Mouse (Mus musculus) granulocyte monocyte progenitor cell, adult 5-6 weeks (primary cell): Measurements from ENCODE around the gene Galnt17. TPM values are rescaled to one million over a fixed set of nuclear protein-coding genes. Genes with fewer than 3 reads are reported as not detected.
A peak's percentile ranks its signal among the peaks of the same experiment; 100 is the strongest.

ENCODE experiments used
- ATAC-seq: replicated peaks from 2 replicates; pipeline ENCODE4 v1.8.0; 2016; ENCODE audit warnings: mild to moderate bottlenecking, moderate TSS enrichment, inconsistent platforms; ENCODE audit not compliant: poor library complexity, severe bottlenecking
- total RNA-seq, 2 experiments: library from RNA; stranded (forward) in 1 of 2; stranded (reverse) in 1 of 2; fragments of 200-712, 200-1000 nt in 1 of 2; fragments of >200 nt in 1 of 2; fragmentation: Nextera tagmentation in 1 of 2; gene quantifications; 2 replicates each; pipeline ENCODE4 v1.2.3; 2014 to 2017

Gene Galnt17
- total RNA-seq, 2 experiments from 2014 or later: not detected

- no peak for ATAC-seq
Observed at GRCm38 (mm10) chr5:130949710-130950109, 358.6 kb downstream of the Galnt17 start.

DNA sequence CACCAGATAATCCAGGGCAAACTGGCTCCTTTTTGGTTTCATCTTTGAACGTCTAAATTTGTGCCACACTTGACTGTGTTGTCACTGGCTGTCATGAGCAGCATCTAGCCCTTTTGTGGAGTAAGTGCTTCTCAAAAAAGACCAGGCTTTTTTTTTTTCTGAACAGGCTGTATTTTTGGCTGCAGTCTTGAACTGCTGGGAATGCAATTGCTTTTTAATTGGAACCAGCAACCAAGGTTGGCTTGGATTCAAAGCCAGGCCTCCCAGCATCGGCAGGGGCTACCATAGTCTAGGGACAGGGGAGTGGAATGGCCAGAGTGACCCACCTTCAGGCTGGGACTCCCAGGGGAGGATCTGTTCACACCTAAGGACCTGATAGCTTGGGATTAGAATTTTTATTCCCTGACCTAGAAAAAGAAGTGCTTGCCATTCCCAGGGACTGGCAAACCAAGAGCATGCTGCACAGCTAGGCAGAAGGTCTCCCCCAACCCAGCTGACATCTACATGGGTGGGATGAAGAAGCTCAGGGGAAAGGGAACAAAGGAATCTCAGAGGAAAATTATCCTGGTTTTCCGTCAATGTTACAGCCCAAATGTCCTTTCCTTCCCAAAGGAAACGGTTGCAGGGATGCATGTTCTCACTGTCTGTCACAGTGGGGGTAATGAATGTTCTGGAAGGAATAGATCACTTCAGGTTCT is 369.2 kb downstream of the Galnt17 start:
- no peak for ATAC-seq

DNA sequence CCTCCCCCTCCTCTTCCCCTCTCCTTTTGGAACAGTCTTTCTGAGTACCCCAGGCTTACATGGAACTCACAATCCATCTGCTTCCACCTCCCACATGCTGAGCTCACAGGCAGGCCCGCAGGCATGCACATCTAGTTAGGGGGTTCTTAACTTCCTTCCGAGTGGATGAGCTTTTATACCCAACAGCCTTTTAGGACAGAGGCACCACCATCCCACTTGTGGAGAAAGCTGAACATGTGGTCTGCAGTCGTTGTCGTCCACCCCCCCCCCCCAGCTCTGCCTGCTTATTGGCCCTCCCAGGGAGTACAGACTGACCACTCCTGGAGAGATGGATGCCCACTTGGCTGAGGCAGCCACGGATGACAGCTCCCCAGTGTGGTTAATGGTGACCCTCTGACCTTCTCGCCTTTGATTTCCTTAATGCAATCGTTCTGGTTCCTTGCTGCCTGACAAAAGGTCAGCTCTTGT is 370.0 kb downstream of the Galnt17 start:
- no peak for ATAC-seq

DNA sequence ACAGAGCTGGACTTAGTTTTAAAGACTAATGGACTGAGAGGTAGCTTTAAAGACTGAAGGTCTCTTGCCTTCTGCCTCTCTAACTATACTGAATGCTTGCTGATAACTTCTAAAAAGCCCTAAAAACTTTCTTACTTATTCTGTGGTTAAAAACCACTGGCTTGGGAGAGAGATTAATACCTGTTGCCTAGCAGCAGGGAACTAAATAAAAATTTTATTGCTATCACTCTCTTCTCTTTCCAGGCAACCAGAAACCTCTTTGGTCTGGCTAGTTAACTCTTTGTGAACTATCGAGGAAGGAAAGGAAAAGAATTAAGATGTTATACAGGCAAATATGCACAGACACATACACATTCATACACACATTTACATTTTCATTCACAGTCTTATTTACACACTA is 377.3 kb downstream of the Galnt17 start:
- no peak for ATAC-seq

GRCm38 (mm10) chr5:130927794-130928149 is 380.5 kb downstream of the Galnt17 start:
- no peak for ATAC-seq

DNA sequence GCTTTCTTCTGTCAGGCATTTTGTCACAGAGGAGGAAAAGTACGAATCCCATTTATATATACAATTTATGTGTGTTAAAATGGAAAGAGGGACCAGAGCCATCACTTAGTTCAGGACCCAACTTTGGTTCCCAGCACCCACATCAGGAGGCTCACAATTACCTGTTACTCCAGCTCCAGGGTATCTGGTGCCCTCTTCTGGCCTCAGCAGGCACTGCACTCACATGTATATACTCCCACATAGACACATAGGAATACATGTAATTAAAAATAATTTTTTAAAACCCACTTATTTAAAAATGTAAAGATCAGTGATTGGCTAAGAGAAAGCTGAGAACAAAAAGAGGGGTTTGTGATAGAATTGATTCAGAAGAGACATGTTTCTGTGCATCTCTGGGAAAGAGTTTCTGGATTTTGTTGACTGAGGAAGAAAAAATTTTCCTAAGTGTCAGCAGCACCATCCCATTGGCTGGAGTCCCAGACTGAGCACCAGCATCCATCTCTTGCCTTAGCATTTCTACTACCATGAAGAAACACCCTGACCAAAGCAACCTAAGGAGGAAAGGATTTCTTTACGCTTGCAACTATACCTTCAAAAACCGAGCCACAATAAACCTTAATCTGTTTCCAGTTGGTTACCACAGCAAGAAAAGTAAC is 381.0 kb downstream of the Galnt17 start:
- ATAC-seq: no peak

- ATAC-seq: no peak
Observed at GRCm38 (mm10) chr5:130925681-130926080, 382.6 kb downstream of the Galnt17 start.

DNA sequence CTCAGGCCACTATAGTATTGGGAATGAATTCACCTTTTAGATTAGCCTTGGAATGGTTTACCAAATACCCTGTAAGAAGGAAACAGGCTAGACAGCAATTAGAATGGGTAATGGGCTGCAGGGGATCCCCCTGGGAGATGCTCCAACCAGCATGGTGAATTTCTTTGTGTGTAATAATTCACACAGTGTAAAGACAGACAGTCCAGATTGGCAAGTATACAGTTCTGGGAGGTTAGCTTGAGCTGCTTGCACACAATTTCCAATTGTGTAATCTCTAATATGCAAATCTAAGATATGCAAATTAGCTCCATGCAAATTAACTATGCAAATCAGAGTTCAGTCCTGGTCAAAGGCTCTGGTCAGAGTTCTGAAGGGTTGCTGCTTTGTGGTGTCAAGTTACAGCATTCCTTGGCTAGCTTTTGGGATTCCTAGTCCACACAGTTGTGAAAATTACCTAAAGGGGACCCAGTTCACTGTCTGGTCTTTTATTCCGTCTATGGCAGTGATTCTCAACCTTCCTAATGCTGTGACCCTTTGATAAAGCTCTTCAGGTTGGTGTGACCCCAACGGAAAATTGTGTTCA is 384.0 kb downstream of the Galnt17 start:
- no peak for ATAC-seq

DNA sequence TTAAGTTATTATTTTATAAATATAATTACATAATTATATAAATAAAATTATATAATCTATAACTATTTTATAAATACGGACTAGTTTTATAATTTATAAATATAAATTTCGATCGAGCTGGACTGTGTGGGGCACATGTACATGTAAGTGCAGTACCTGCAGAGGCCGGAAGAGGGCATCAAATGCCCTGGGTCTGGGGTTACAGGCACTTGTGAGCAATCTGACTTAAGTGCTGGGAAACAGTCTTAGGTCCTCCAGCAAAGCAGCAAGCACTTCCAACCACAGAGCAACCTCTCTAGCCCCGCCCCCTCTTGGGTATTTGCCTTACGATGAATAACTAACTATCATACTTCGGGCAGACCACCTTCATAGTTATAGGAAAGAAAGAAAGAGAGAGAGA is 388.3 kb downstream of the Galnt17 start:
- no peak for ATAC-seq

DNA sequence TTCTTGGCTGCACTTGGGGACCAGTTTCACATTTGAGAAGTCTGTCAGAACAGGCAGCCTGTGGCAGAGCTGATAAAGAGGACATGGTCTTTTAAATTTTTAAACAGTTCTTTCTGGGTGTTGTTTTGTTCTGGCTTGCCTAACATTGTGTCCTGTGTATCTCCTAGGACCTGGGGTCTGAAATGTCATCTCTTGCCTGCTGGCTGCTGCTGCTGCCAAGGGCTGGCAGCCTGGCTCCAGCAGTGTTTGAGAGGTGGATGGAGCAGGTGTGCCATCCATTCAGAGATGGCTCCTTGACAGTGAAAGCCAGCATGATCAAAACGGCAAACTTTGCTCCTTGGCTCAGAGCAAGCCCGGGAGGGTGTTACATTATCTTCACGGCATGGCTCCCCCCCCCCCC is 393.7 kb downstream of the Galnt17 start:
- ATAC-seq: no peak

GRCm38 (mm10) chr5:130911551-130911950 is 396.7 kb downstream of the Galnt17 start:
- ATAC-seq: no peak

GRCm38 (mm10) chr5:130901736-130902135 is 406.6 kb downstream of the Galnt17 start:
- no peak for ATAC-seq

DNA sequence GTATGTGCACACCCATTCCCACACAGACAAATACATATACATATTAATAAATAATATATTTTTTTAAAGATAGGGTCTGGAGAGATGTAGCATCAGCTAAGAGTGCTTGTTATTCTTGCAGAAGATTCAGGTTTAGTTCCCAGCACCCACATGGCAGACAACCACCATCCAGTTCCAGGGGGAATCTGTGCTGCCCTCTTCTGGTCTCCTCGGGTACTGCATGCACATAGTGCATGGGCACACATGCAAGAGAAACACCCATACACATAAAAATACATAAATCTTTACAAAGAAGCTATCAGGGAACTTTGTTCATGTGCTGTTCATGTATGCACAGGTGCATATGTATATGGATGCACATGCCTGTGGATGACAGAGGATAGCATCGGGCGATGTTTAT is 412.3 kb downstream of the Galnt17 start:
- ATAC-seq: no peak

- no peak for ATAC-seq
Observed at GRCm38 (mm10) chr5:130891735-130892134, 416.6 kb downstream of the Galnt17 start.

DNA sequence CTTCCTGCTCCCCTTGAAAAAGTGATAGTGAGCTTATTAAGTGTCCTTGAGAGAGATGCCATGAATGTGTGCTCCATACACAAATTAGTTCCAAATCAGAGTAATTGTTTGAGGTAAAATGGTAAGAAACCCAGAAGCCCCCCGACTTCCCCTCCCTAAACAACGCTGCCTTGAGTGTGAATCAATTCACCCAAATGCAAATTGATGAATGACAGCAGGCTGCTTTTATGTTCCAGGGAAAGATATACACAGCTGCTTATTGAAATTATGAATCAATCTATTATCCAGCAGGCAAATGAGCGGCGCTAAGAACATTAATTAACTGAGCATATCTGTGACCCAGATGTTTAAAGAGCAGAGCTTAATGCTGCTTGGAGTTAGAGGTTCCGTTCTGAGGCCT is 428.0 kb downstream of the Galnt17 start:
- no peak for ATAC-seq

GRCm38 (mm10) chr5:130875391-130875790 is 432.9 kb downstream of the Galnt17 start:
- ATAC-seq: no peak

DNA sequence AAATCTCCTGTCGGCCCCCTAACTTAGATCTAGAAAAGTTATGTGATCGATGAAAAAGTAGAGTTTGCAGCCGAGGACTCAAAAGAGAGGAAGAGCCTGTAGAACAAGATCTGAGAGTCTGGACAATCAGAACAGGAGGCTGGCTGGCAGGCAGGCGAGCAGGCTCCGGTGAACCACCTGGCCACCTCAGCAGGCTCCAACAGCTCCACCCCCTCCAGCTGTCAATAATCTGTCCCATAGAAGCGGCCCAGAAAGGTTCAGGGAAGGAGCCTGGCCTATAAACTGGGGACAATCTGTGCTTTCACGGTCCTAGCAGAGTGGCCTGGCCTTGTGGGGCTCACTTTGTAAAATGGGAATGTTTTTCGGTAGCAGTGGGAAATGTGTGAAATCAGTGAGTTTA is 437.2 kb downstream of the Galnt17 start:
- no peak for ATAC-seq

- no peak for ATAC-seq
Observed at GRCm38 (mm10) chr5:130869869-130870268, 438.4 kb downstream of the Galnt17 start.

GRCm38 (mm10) chr5:130862302-130862701 is 446.0 kb downstream of the Galnt17 start:
- no peak for ATAC-seq

GRCm38 (mm10) chr5:130859736-130860135 is 448.6 kb downstream of the Galnt17 start:
- no peak for ATAC-seq

DNA sequence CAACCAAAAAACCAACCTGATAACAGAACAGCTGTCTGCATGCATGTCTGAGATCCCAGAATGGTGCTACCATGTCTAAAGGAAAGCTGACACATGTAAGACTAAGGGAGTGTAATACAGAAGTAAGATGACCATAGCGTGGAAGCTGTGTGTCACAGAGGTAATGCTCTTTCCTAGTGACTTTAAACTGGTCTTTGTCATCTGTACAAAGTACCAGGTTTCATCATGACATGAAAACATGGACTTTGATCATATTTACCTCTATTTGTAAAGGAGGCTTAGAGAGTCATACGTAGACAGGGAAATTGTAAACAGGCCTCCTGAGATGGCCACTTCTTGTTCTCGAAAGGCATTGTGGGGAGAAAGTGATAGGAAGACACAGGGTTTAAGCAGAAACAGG is 449.6 kb downstream of the Galnt17 start:
- no peak for ATAC-seq

GRCm38 (mm10) chr5:130858148-130858547 is 450.1 kb downstream of the Galnt17 start:
- peak; percentile 72 for ATAC-seq
